ENCODE assay signal across 8 mouse cellular contexts in the genomic region with DNA sequence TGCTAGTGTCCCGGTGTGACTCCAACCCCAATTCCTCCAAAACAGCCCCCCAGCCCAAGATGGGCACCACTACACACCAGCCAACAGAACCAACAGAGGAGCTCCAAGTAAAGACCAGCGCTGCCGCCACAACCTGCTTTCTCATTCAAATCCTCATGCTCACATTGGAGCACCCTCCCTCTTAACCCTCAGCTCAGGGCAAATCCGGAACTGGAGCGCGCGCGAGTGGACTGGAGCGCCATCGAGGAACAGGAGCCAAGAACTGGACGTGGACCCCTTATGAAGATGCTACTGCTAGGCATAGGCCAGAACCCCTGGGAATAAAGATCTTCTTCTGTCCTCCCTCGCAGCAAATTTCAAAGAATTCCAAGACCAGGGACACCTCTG. TPM values are rescaled to one million over a fixed set of nuclear protein-coding genes. Genes with fewer than 3 reads are reported as not detected.
DNase-seq lines count a peak whose midpoint lies in the region; ATAC-seq and TF ChIP-seq lines count a peak whose summit lies in the region.

A gene (minus strand): TSS at position 164 of the 387 bp plus-strand sequence.

- peak within 1 kb of the TSS; percentile 59 for H3K4me3 ChIP-seq in heart, postnatal 0 days (ENCODE audit: low read depth, low read length)
- H3K4me3 ChIP-seq in lung, postnatal 0 days (ENCODE audit: low read depth, low read length) = peak within 1 kb of the TSS; percentile 55

- no peak within 1 kb of the TSS for H3K27ac ChIP-seq in heart, postnatal 0 days (ENCODE audit: low read depth)
- peak within 1 kb of the TSS; percentile 20; the same call in 1 of the 2 replicates for H3K27ac ChIP-seq in lung, postnatal 0 days (ENCODE audit: low read length)

- no peaks in the 10 kb centered on the region for H3K36me3 ChIP-seq in heart, postnatal 0 days (replicated peaks; ENCODE audit: control insufficient read depth, insufficient read depth, low read length)
- no peaks in the 10 kb centered on the region for H3K36me3 ChIP-seq in lung, postnatal 0 days (ENCODE audit: insufficient read depth, low read length)

- TF ChIP-seq EP300 in heart, postnatal 0 days (IDR thresholded peaks at IDR 0.05; ENCODE audit: low read depth) = no peak
- TF ChIP-seq EP300 in lung, postnatal 0 days (IDR thresholded peaks at IDR 0.05) = no peak

- under 1% methylated on average over 12 of the region's 12 CpGs for WGBS in heart, postnatal 0 days
- under 1% methylated on average over 12 of the region's 12 CpGs for WGBS in lung, postnatal 0 days

- peak; percentile 56 for ATAC-seq in CD4-positive, CD25-positive, alpha-beta regulatory T cell, adult 4 months
- ATAC-seq in heart, postnatal 0 days (ENCODE audit: insufficient read depth, low read depth) = peak; percentile 72
- ATAC-seq in lung, postnatal 0 days = peak; percentile 81

- H3K9me3 ChIP-seq in heart, postnatal 0 days (replicated peaks; ENCODE audit: control insufficient read depth, low read length) = no peaks in the 10 kb centered on the region
- no peaks in the 10 kb centered on the region for H3K9me3 ChIP-seq in lung, postnatal 0 days (ENCODE audit: low read length)

- H3K27me3 ChIP-seq in heart, postnatal 0 days (ENCODE audit: control insufficient read depth, insufficient read depth, low read length) = no peaks in the 10 kb centered on the region
- H3K27me3 ChIP-seq in lung, postnatal 0 days (replicated peaks; ENCODE audit: insufficient read depth, low read length) = no peaks in the 10 kb centered on the region

- peaks cover 9% of the 10 kb centered on the region; the same call in 1 of the 2 replicates for H3K4me1 ChIP-seq in heart, postnatal 0 days (ENCODE audit: control insufficient read depth, insufficient read depth)
- peaks cover 4% of the 10 kb centered on the region; the same call in 1 of the 2 replicates for H3K4me1 ChIP-seq in lung, postnatal 0 days (ENCODE audit: insufficient read depth, low read depth, low read length)

- H3K9ac ChIP-seq in heart, postnatal 0 days (replicated peaks; ENCODE audit: low read depth, low read length) = peak within 1 kb of the TSS; percentile 5; the same call in 1 of the 2 replicates
- no peak within 1 kb of the TSS; the same call in 1 of the 2 replicates for H3K9ac ChIP-seq in lung, postnatal 0 days (replicated peaks; ENCODE audit: low read depth)

- no peak for TF ChIP-seq CTCF in heart, postnatal 0 days (IDR thresholded peaks at IDR 0.05; ENCODE audit: low read depth)
- TF ChIP-seq CTCF in lung, postnatal 0 days (IDR thresholded peaks at IDR 0.05) = no peak

- peak within 1 kb of the TSS; percentile 98 for H3K4me2 ChIP-seq in heart, postnatal 0 days (ENCODE audit: low read depth, low read length)
- H3K4me2 ChIP-seq in lung, postnatal 0 days (replicated peaks; ENCODE audit: low read depth, low read length) = peak within 1 kb of the TSS; percentile 98

- peak; percentile 20 for DNase-seq in T-cell, adult 2 months (ENCODE audit: low spot score)
- DNase-seq in embryo, embryonic 10.5 days (ENCODE audit: low spot score) = peak; percentile 93
- peak; percentile 48 for DNase-seq in heart, postnatal 0 days (ENCODE audit: low spot score)
- peak; percentile 64 to 78 for DNase-seq in kidney, postnatal 36 days
- DNase-seq in lung, postnatal 0 days (ENCODE audit: low spot score) = peak; percentile 69
- peak; percentile 64 for DNase-seq in retina, postnatal 7 days (ENCODE audit: low read depth, low spot score)
- DNase-seq in spleen, postnatal 36 days (ENCODE audit: low spot score in 2 of 2) = no peak

RNA-seq across cellular contexts. Expression of the gene that starts here (rescaled TPM):
- polyA plus RNA-seq in CD4-positive, CD25-positive, alpha-beta regulatory T cell, adult 4 months (2017; shearing (Covaris generic)) = not detected
- total RNA-seq in heart, postnatal 0 days (2014; rRNA removed; ENCODE audit: low replicate concordance) = not detected in 2 replicates
- polyA plus RNA-seq in heart, postnatal 0 days (2015; fragmentation: Nextera tagmentation; extraction: Ambion mirVana) = 0.07 and 0.14 TPM in 2 replicates
- 1.00 and 1.5 TPM in 2 replicates for polyA plus RNA-seq in lung, postnatal 0 days (2015; fragmentation: Nextera tagmentation; extraction: Ambion mirVana)

Comparison
In these comparisons a context has a peak if more than half of its experiments do, and no peak if none do; other contexts are left out.
1. Peak in ATAC-seq in CD4-positive, CD25-positive, alpha-beta regulatory T cell, adult 4 months; RNA of the gene not detected or under 1 TPM.
2. Peak in DNase-seq, ATAC-seq, H3K4me3 ChIP-seq, H3K9ac ChIP-seq and H3K4me2 ChIP-seq in heart, postnatal 0 days; RNA of the gene not detected or under 1 TPM.
3. DNase-seq: peak in T-cell, adult 2 months (single experiment), embryo, embryonic 10.5 days (single experiment), kidney, postnatal 36 days (2 of 2), lung, postnatal 0 days (single experiment) and retina, postnatal 7 days (single experiment); none in spleen, postnatal 36 days (0 of 2).
4. Peak in every context shown above with its lines, with median percentiles within 50 percentile points of each other: ATAC-seq.